Mouse (Mus musculus) forebrain, embryonic 11.5 days (tissue): ENCODE results near the gene Sart3. TPM values are rescaled to one million over a fixed set of nuclear protein-coding genes. Genes with fewer than 3 reads are reported as not detected.

ENCODE experiments used
- ATAC-seq: fragments of 200-750 bp; cut with Nextera tagmentation; replicated peaks from 2 replicates; pipeline ENCODE4 v1.8.0; 2017; ENCODE audit warnings: moderate TSS enrichment; ENCODE audit not compliant: low FRiP score
- DNase-seq: peaks from one replicate; pipeline ENCODE4 v3.0.0-alpha.2; 2017; ENCODE audit warnings: low spot score
- H3K27ac ChIP-seq: fragments of 300-500 bp; sonication (generic); 2 replicates; pipeline ENCODE4 v1.5.1; 2014; ENCODE audit warnings: low read depth, low read length
- H3K27me3 ChIP-seq: fragments of 300-500 bp; sonication (generic); 2 replicates; pipeline ENCODE4 v1.6.1; 2014; ENCODE audit warnings: mild to moderate bottlenecking, low read length, mixed read lengths; ENCODE audit not compliant: control insufficient read depth, insufficient read depth
- H3K36me3 ChIP-seq: fragments of 300-500 bp; sonication (generic); 2 replicates; pipeline ENCODE4 v1.6.1; 2014; ENCODE audit warnings: mild to moderate bottlenecking, low read length, moderate library complexity, mixed read lengths; ENCODE audit not compliant: control insufficient read depth, insufficient read depth
- H3K4me1 ChIP-seq: fragments of 300-500 bp; sonication (generic); replicated peaks from 2 replicates; pipeline ENCODE4 v1.6.1; 2014; ENCODE audit warnings: low read length, mixed read lengths; ENCODE audit not compliant: control insufficient read depth, insufficient read depth
- H3K4me2 ChIP-seq: fragments of 300-500 bp; sonication (generic); 2 replicates; pipeline ENCODE4 v1.6.1; 2014; ENCODE audit warnings: low read depth, mild to moderate bottlenecking, low read length, moderate library complexity, mixed read lengths; ENCODE audit not compliant: severe bottlenecking
- H3K4me3 ChIP-seq: fragments of 300-500 bp; sonication (generic); 2 replicates; pipeline ENCODE4 v1.5.1; 2014; ENCODE audit warnings: low read depth, low read length
- H3K9ac ChIP-seq: fragments of 300-500 bp; sonication (generic); 2 replicates; pipeline ENCODE4 v1.6.1; 2014; ENCODE audit warnings: low read length
- H3K9me3 ChIP-seq: fragments of 300-500 bp; sonication (generic); 2 replicates; pipeline ENCODE4 v1.6.1; 2016; ENCODE audit warnings: low read length, mixed read lengths; ENCODE audit not compliant: control insufficient read depth
- WGBS: fragments of 180-500 bp; shearing (Covaris S2); extraction: QIAGEN DNeasy Blood & Tissue Kit; methylation state at CpG from one replicate; pipeline ENCODE4 v1.1.7; 2014; 5-methylcytosine and 5-hydroxymethylcytosine counted together
- polyA plus RNA-seq: library from polyadenylated mRNA; unstranded; fragments of >200 nt; fragmentation: Nextera tagmentation; extraction: Ambion mirVana; gene quantifications from 2 replicates; pipeline ENCODE4 v1.2.1, GENCODE M21; 2014

Gene Sart3
- polyA plus RNA-seq, 1 experiment from 2014 or later = 77.5 TPM

- peak overlapping the region; percentile 68 for H3K4me3 ChIP-seq
- no peaks in the 10 kb centered on the region; the same call in 1 of the 2 replicates for H3K36me3 ChIP-seq
- peak overlapping the region; percentile 70 for H3K9ac ChIP-seq
- H3K9me3 ChIP-seq = no peaks in the 10 kb centered on the region
- WGBS = 49% methylated on average over 15 of the region's 15 CpGs
- DNase-seq = no peak
- H3K4me2 ChIP-seq = peak overlapping the region; percentile 70
- H3K4me1 ChIP-seq = peaks cover 7% of the 10 kb centered on the region
- H3K27ac ChIP-seq = no peak overlapping the region
- ATAC-seq = no peak
- H3K27me3 ChIP-seq = no peaks in the 10 kb centered on the region
Observed at GRCm38 (mm10) chr5:113736522-113737164, 35.7 kb downstream of the Sart3 start.

GRCm38 (mm10) chr5:113736113-113736502, 36.2 kb downstream of the Sart3 start:
- H3K4me3 ChIP-seq = peak overlapping the region; percentile 68
- peak overlapping the region; percentile 94 for H3K27ac ChIP-seq
- H3K4me1 ChIP-seq = peaks cover 7% of the 10 kb centered on the region
- H3K36me3 ChIP-seq = no peaks in the 10 kb centered on the region; the same call in 1 of the 2 replicates
- 5% methylated on average over 10 of the region's 10 CpGs for WGBS
- H3K9me3 ChIP-seq = no peaks in the 10 kb centered on the region
- no peaks in the 10 kb centered on the region for H3K27me3 ChIP-seq
- ATAC-seq (peak; percentile 23), DNase-seq (no peak)
- peak overlapping the region; percentile 70 for H3K9ac ChIP-seq
- peak overlapping the region; percentile 70 for H3K4me2 ChIP-seq

GRCm38 (mm10) chr5:113735345-113736112, 36.8 kb downstream of the Sart3 start, which contains the start of gene Ficd:
TSS of gene Ficd (plus strand) at chr5:113735803.
- Histone ChIP-seq H3K9ac (peak within 1 kb of the TSS; percentile 70), H3K36me3 (no peaks in the 10 kb centered on the region; the same call in 1 of the 2 replicates), H3K4me3 (peak within 1 kb of the TSS; percentile 68), H3K27ac (peak within 1 kb of the TSS; percentile 94), H3K4me1 (peaks cover 7% of the 10 kb centered on the region), H3K27me3 (no peaks in the 10 kb centered on the region), H3K4me2 (peak within 1 kb of the TSS; percentile 70), H3K9me3 (no peaks in the 10 kb centered on the region)
- ATAC-seq (peak; percentile 96), DNase-seq (peak; percentile 99)
- WGBS = under 1% methylated on average over 69 of the region's 71 CpGs

- Histone ChIP-seq H3K36me3 (no peaks in the 10 kb centered on the region; the same call in 1 of the 2 replicates), H3K9me3 (no peaks in the 10 kb centered on the region), H3K4me3 (peak overlapping the region; percentile 68), H3K9ac (peak overlapping the region; percentile 70), H3K4me1 (peaks cover 7% of the 10 kb centered on the region), H3K4me2 (peak overlapping the region; percentile 62), H3K27me3 (no peaks in the 10 kb centered on the region), H3K27ac (peak overlapping the region; percentile 94)
- DNase-seq (no peak), ATAC-seq (no peak)
- WGBS = 31% methylated on average over 7 of the region's 7 CpGs
Observed at GRCm38 (mm10) chr5:113735023-113735344, 37.3 kb downstream of the Sart3 start.

GRCm38 (mm10) chr5:113734376-113734775, 37.9 kb downstream of the Sart3 start:
- WGBS = 71% methylated on average over 5 of the region's 5 CpGs
- H3K27ac ChIP-seq = no peak overlapping the region
- no peak overlapping the region for H3K4me2 ChIP-seq
- H3K27me3 ChIP-seq = no peaks in the 10 kb centered on the region
- no peak for ATAC-seq
- H3K4me1 ChIP-seq = peaks cover 7% of the 10 kb centered on the region
- no peak for DNase-seq
- no peak overlapping the region for H3K9ac ChIP-seq
- no peaks in the 10 kb centered on the region; the same call in 1 of the 2 replicates for H3K36me3 ChIP-seq
- no peaks in the 10 kb centered on the region for H3K9me3 ChIP-seq
- H3K4me3 ChIP-seq = no peak overlapping the region

GRCm38 (mm10) chr5:113732182-113732581, 40.1 kb downstream of the Sart3 start:
- WGBS = 27% methylated on average over 6 of the region's 6 CpGs

GRCm38 (mm10) chr5:113731174-113731573, 41.1 kb downstream of the Sart3 start:
- no peak overlapping the region for H3K9ac ChIP-seq
- H3K36me3 ChIP-seq = no peaks in the 10 kb centered on the region
- 87% methylated on average over 7 of the region's 7 CpGs for WGBS

More at GRCm38 (mm10) chr5:113732182-113732581, 40.1 kb downstream of the Sart3 start:
- no peak overlapping the region for H3K4me3 ChIP-seq
- H3K4me1 ChIP-seq = peaks cover 7% of the 10 kb centered on the region
- no peaks in the 10 kb centered on the region for H3K27me3 ChIP-seq
- ATAC-seq (no peak), DNase-seq (peak; percentile 72)
- no peaks in the 10 kb centered on the region for H3K9me3 ChIP-seq
- H3K4me2 ChIP-seq = no peak overlapping the region
- H3K36me3 ChIP-seq = no peaks in the 10 kb centered on the region
- H3K9ac ChIP-seq = no peak overlapping the region
- no peak overlapping the region for H3K27ac ChIP-seq

GRCm38 (mm10) chr5:113730641-113731121, 41.6 kb downstream of the Sart3 start:
- H3K27me3 ChIP-seq = no peaks in the 10 kb centered on the region
- H3K4me2 ChIP-seq = no peak overlapping the region
- no peak for DNase-seq
- H3K9me3 ChIP-seq = no peaks in the 10 kb centered on the region
- no peak for ATAC-seq
- no peak overlapping the region for H3K27ac ChIP-seq
- H3K4me3 ChIP-seq = no peak overlapping the region
- 66% methylated on average over 7 of the region's 7 CpGs for WGBS
- H3K36me3 ChIP-seq = no peaks in the 10 kb centered on the region
- H3K4me1 ChIP-seq = peaks cover 5% of the 10 kb centered on the region
- H3K9ac ChIP-seq = no peak overlapping the region

More at GRCm38 (mm10) chr5:113731174-113731573, 41.1 kb downstream of the Sart3 start:
- no peak overlapping the region for H3K4me2 ChIP-seq
- DNase-seq (no peak), ATAC-seq (no peak)
- H3K4me3 ChIP-seq = no peak overlapping the region
- no peaks in the 10 kb centered on the region for H3K27me3 ChIP-seq
- H3K4me1 ChIP-seq = peaks cover 5% of the 10 kb centered on the region
- H3K27ac ChIP-seq = no peak overlapping the region
- no peaks in the 10 kb centered on the region for H3K9me3 ChIP-seq
